Mouse (Mus musculus) spleen, embryonic (tissue): ENCODE measurements around the gene Ctnnd2.

Source experiments
- CTCF ChIA-PET: fragments of 350-600 bp; sonication (Branson Sonifier 250); formaldehyde crosslinking; loops from one replicate; lab custom pipeline; 2022; lab: Charles Lee

The Ctnnd2 gene

GRCm38 (mm10) chr15:30645688-30646087 lies 473.3 kb downstream of the Ctnnd2 start:
- CTCF ChIA-PET, result no interaction called here

- CTCF ChIA-PET, result interaction anchor here (0.6 kb wide), 2 partner anchors 17 to 57 kb away, joined by 3 to 7 read pairs; no protein-coding TSS in a partner anchor
These were observed 474.4 kb downstream of the Ctnnd2 start for GRCm38 (mm10) chr15:30646501-30647431.

DNA sequence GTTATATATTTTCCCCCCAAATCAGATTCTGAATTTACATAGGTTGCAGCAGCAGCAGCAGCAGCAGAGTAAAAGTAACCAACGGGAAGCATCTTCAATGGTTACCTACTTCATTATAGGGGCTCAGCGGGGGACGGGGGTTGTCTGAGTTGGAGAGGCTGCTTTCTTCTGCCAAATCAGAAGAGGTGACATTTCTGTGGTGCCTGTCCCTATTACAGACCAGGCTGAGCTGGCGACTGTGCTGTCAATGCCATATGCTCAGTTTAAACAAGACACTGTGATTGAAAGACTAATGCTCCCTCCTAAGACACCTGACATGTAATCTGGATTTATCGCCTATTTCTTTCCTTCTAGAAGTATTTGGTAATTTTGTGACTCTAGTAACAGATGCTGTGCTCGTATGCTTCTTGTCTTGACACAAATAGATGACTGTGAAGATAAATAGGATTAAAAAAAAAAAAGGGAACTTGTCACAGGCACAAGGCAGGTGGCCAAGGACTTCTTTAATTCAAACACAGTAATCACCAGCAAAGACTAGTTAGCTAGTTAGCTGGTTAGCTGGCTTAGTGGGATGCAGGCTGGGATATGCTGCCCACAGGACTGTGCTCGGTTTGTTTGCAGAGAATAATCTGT lies 475.4 kb downstream of the Ctnnd2 start:
- CTCF ChIA-PET, result interaction anchor here (0.6 kb wide), 1 partner anchor 58 kb away, joined by 7 read pairs; no protein-coding TSS in a partner anchor

- CTCF ChIA-PET, result no interaction called here
These were observed 477.6 kb downstream of the Ctnnd2 start for GRCm38 (mm10) chr15:30649964-30650363.

DNA sequence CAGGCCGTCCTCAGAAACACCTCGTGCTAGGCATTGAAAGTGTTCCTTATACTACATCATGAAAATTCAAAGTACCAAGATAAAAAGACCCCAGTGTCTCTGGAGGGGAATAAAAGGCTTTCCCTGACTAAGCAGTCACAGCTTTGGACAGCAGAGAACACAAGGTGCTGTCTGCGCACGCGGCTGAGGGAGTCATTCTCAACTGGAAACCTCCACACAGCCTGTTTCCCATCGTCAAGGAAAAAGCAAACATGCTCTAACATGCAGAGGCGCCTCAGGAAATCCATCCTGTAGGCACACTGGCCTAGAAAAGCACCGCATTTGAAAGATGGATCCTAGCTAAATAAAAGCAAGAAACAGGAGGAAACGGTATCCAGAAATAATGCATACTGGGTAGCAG lies 483.0 kb downstream of the Ctnnd2 start:
- CTCF ChIA-PET, result no interaction called here

DNA sequence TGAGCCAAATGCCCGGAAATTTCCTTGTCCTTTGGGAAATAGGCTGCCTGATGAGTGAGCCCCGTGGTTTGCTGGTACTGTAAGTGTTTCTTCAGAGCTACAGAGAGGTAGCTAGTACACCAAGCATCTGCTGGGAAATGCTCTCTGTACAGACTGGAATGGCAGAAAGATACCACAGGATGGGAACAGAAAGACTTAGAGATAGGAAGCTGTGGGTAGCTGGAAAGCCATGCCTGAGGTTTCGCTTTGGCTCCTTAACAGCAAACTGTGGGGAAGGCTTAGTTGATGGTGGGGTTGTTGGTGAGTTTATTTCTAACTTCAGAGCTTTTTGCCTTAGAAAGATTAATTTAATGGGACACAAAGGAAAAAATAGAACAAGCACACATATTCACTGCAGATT lies 485.2 kb downstream of the Ctnnd2 start:
- CTCF ChIA-PET, result no interaction called here

DNA sequence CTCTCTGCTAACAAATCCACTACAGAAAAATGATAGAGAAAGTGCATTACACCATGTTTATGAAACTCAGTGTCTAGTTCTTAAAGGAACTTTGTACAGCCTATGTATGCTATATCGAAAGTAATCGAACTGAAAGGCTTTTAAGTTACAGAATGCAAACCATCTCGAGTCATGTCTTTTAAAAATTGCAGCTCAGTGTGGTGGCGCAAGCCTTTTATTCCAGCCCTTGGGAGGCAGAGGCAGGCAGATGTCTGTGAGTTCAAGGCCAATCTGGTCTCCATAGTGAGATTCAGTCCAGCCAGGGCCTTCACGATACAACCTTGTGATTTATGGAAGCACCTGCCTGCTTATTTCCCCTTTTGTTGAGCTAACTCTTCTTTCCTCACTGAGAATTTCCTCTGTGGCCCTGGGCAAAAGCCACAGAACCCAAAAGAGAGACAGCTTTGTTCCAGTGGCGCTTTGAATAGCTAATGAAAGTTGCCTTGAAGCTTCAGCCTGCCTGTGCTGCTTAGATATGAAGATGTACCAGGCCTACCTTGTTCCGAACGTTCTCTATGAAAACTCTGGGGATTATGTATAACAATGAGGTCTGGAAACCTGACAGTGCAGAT lies 488.3 kb downstream of the Ctnnd2 start:
- CTCF ChIA-PET, result interaction anchor here (0.5 kb wide), 1 partner anchor 860 kb away, joined by 4 read pairs; no protein-coding TSS in a partner anchor

DNA sequence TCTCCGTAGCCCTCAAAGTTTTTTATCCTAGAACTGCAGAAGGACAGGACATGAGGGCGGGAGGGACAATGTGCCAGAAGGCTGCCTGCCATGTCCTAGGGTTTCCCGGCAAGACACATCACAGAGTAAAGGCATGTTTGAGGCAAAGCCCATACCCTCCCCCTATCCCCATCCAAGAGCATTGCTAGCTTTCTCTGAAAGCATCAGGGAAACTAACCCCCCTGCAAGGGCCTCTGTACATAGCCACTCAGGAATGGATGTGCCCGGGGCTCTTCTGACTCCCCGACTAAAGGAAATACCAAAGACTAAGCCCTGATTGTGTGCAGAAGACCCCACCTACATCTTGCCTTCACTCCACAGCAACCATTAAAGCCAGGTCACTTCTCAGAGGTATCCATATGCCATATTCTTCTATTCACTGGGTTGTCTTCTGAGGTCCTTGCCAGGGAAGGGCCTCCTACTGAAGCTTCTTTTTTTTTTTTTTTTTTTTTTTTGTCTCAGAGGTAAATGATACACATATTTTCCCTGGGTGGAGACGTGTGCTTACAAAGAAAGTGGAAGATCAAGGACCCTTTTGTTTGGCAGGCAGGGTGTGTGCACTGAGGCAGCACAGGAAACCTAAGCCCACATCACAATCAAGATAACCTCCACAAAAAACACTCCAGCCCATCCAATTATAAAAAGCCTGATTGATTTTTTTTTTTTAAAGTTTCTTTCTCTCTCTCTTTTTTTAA lies 489.5 kb downstream of the Ctnnd2 start:
- CTCF ChIA-PET, result interaction anchor here (0.6 kb wide), 1 partner anchor 97 kb away, joined by 4 read pairs; no protein-coding TSS in a partner anchor

- CTCF ChIA-PET, result no interaction called here
These were observed 495.6 kb downstream of the Ctnnd2 start for GRCm38 (mm10) chr15:30667819-30668587.

DNA sequence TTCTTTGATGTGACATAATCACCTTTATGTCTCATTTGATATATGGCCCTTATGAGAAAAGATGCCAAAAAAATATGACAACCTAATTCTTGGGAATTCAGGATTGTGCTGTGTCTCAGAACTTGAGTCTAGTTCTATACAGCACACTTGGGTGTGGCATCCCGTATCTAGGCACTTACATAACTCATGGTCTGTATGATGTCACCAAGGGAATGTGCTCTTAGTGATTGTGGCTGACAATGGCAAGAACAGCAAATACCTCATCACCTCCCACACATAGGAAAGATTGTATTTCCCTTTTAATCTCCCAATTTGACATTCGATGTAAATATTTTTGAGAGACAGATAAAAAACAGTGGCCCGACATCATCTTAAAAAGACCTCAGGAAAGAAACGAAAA lies 509.5 kb downstream of the Ctnnd2 start:
- CTCF ChIA-PET, result no interaction called here

- CTCF ChIA-PET, result no interaction called here
These were observed 510.1 kb downstream of the Ctnnd2 start for GRCm38 (mm10) chr15:30682360-30683119.

GRCm38 (mm10) chr15:30686206-30687101 lies 514.1 kb downstream of the Ctnnd2 start:
- CTCF ChIA-PET, result no interaction called here

- CTCF ChIA-PET, result no interaction called here
These were observed 521.4 kb downstream of the Ctnnd2 start for GRCm38 (mm10) chr15:30693754-30694205.

DNA sequence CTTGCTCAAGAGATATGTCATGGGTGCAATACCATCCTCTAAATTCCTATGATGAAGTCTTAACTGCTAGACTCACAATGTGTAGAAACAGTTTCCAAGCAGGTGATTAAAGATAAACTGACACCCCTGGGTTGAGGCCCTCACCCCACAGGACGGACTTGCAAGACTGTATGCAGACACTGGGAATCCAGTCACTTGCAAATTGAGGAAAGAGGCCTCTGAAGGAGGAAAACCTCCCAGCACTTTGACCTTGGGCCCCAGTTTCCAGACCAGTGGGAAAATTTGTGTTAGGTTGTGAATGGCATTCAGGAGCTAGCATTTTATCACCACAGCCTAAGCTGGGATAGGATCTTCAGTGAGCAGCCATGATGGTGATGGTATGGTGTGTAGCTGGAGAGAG lies 521.9 kb downstream of the Ctnnd2 start:
- CTCF ChIA-PET, result no interaction called here

DNA sequence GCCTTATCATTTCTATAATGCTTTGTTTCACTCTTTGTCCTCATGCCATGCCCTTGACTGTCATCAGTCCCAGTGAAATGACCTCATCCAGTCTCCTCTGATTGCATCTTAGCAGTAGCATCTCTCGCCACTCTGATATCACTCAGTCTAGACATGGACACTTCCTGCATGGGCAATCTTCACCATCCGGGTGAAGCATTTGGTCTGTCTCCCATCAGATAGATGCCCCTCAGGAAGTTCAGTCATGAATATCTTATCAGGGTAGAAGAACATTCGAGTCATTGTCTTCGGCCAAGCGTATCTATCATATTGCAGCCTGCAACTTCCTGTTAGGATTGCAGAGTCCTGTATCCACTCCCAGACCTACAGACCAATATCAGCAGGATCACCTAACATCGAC lies 523.5 kb downstream of the Ctnnd2 start:
- CTCF ChIA-PET, result no interaction called here

DNA sequence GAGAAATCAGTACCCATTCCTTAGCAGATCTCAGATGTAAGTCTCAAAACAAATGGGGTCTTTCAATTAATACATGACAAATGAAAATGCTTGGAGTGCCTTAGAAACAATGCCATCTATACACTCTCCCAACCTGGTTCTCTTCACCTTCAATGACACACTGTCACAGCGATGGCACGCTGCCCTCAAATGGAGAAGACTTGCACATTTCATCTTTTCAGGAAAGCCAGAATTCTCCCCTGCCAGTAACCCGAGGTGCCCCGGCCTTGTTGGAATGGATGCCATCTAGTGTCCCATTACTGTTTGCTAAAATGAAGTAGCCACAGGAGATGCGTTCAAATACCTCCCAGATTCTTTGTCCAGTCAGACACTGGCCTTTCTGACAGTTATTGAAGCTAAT lies 525.0 kb downstream of the Ctnnd2 start:
- CTCF ChIA-PET, result no interaction called here

DNA sequence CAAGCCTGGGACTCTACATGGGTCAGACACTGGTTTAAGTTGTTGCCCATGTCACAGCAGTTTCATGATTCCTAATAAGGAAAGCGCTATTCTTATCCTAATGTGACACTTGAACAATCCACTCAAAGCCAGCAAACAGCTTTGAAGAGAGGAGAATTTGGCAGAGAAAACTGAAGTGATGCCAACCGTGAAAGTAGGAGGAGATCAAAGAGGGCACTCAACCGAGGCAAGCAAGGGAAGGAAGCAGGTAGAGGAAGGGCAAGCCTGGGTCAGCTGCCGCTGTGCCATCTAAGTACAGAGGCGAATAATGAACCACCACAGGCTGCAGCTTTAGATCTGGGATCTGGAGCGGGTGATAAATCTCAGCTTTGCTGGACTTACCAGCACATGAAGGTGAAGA lies 528.4 kb downstream of the Ctnnd2 start:
- CTCF ChIA-PET, result no interaction called here

DNA sequence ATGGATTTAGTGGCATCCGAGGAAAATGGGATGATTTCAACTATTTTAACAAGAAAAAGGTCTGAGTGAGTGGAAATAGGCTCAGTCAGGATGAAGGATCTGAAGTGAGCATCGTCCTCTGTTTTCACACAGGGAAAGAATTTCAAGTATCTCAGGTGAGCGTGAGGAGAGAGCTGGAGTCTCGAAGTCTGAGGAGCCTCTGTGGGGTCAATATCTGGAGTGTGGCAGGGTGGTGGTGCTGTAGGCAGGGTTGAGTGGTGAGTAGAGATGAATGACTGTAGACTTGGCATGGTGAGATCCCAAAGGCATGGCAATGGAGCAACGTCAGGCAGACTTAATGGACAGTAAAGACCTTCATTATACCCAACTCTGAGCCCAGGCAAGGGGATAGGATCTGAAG lies 529.2 kb downstream of the Ctnnd2 start:
- CTCF ChIA-PET, result no interaction called here
